Mouse (Mus musculus): ENCODE data around the gene Madcam1.

- TF ChIP-seq CTCF (conservative IDR thresholded peaks at IDR 0.05 in 1 of 2, IDR thresholded peaks at IDR 0.05 in 1 of 2; ENCODE audit: low read depth in 2 of 2, low read length in 2 of 2) (no peak), MYC (IDR thresholded peaks at IDR 0.05; ENCODE audit: low read depth, low read length) (no peak), RCOR1 (conservative IDR thresholded peaks at IDR 0.05; ENCODE audit: low read depth, low read length) (no peak), TCF12 (IDR thresholded peaks at IDR 0.05; ENCODE audit: low read depth, low read length) (no peak), POLR2A (IDR thresholded peaks at IDR 0.05; ENCODE audit: low read depth, low read length) (no peak), E2F4 (IDR thresholded peaks at IDR 0.05; ENCODE audit: insufficient replicate concordance, low read depth, low read length) (no peak), HCFC1 (IDR thresholded peaks at IDR 0.05; ENCODE audit: low read depth, low read length) (no peak), NRF1 (IDR thresholded peaks at IDR 0.05; ENCODE audit: low read depth, low read length) (no peak), POLR2AphosphoS2 (IDR thresholded peaks at IDR 0.05; ENCODE audit: low read depth, low read length) (no peak), TBP (conservative IDR thresholded peaks at IDR 0.05; ENCODE audit: low read depth, low read length) (no peak), ZNF384 (IDR thresholded peaks at IDR 0.05; ENCODE audit: low read depth, low read length) (no peak), EP300 (IDR thresholded peaks at IDR 0.05; ENCODE audit: low read length) (no peak)
These were observed 30.0 kb downstream of the Madcam1 start for GRCm38 (mm10) chr10:79694379-79694655.
